Mouse (Mus musculus): ENCODE measurements at regions not wholly inside any gene's neighbourhood (a gene's known extent, or its start where the extent isn't known, plus 50 kb on each side); places are given as distances from the start of the nearest gene placed in this dataset.

- Histone ChIP-seq H3K4me1 (replicated peaks; ENCODE audit: low read depth, low read length) (no peaks in the 10 kb centered on the region), H3K36me3 (ENCODE audit: insufficient read depth, low read length) (no peaks in the 10 kb centered on the region), H3K9me3 (ENCODE audit: low read length) (no peaks in the 10 kb centered on the region), H3K27me3 (ENCODE audit: insufficient read depth, low read length) (no peaks in the 10 kb centered on the region), H3K4me3 (replicated peaks; ENCODE audit: low read length) (no peak overlapping the region)
- no peak for TF ChIP-seq POU5F1 (IDR thresholded peaks at IDR 0.05; ENCODE audit: borderline replicate concordance, low read length)
- no peak for TF ChIP-seq CTCF (conservative IDR thresholded peaks at IDR 0.05; ENCODE audit: low read length)
Observed at GRCm38 (mm10) chr11:27025500-27025899, 431.7 kb upstream of the Vrk2 start.

GRCm38 (mm10) chr11:26996292-26997099 is 402.7 kb upstream of the Vrk2 start:
- TF ChIP-seq NANOG (IDR thresholded peaks at IDR 0.05; ENCODE audit: borderline replicate concordance, low read length) (no peak), CTCF (conservative IDR thresholded peaks at IDR 0.05; ENCODE audit: low read length) (peak; percentile 57), POU5F1 (IDR thresholded peaks at IDR 0.05; ENCODE audit: borderline replicate concordance, low read length) (no peak)
- H3K4me1 ChIP-seq (replicated peaks; ENCODE audit: low read depth, low read length), result no peaks in the 10 kb centered on the region
- H3K9me3 ChIP-seq (ENCODE audit: low read length), result no peaks in the 10 kb centered on the region
- H3K27me3 ChIP-seq (ENCODE audit: insufficient read depth, low read length), result no peaks in the 10 kb centered on the region
- H3K36me3 ChIP-seq (ENCODE audit: insufficient read depth, low read length), result no peaks in the 10 kb centered on the region
- H3K4me3 ChIP-seq (replicated peaks; ENCODE audit: low read length), result no peak overlapping the region

- no peak for TF ChIP-seq NANOG (IDR thresholded peaks at IDR 0.05; ENCODE audit: borderline replicate concordance, low read length)
- TF ChIP-seq CTCF (conservative IDR thresholded peaks at IDR 0.05; ENCODE audit: low read length), result no peak
- no peak for TF ChIP-seq POU5F1 (IDR thresholded peaks at IDR 0.05; ENCODE audit: borderline replicate concordance, low read length)
- Histone ChIP-seq H3K4me3 (replicated peaks; ENCODE audit: low read length) (no peak overlapping the region), H3K9me3 (ENCODE audit: low read length) (no peaks in the 10 kb centered on the region), H3K27me3 (ENCODE audit: insufficient read depth, low read length) (no peaks in the 10 kb centered on the region), H3K4me1 (replicated peaks; ENCODE audit: low read depth, low read length) (no peaks in the 10 kb centered on the region), H3K36me3 (ENCODE audit: insufficient read depth, low read length) (no peaks in the 10 kb centered on the region)
Observed at GRCm38 (mm10) chr11:26981216-26981615, 387.4 kb upstream of the Vrk2 start.

GRCm38 (mm10) chr11:26972533-26973081 is 378.8 kb upstream of the Vrk2 start:
- TF ChIP-seq CTCF (conservative IDR thresholded peaks at IDR 0.05; ENCODE audit: low read length) (no peak), NANOG (IDR thresholded peaks at IDR 0.05; ENCODE audit: borderline replicate concordance, low read length) (no peak), POU5F1 (IDR thresholded peaks at IDR 0.05; ENCODE audit: borderline replicate concordance, low read length) (no peak)
- H3K9me3 ChIP-seq (ENCODE audit: low read length), result no peaks in the 10 kb centered on the region
- H3K4me1 ChIP-seq (replicated peaks; ENCODE audit: low read depth, low read length), result no peaks in the 10 kb centered on the region
- H3K27me3 ChIP-seq (ENCODE audit: insufficient read depth, low read length), result no peaks in the 10 kb centered on the region
- no peak overlapping the region for H3K4me3 ChIP-seq (replicated peaks; ENCODE audit: low read length)
- H3K36me3 ChIP-seq (ENCODE audit: insufficient read depth, low read length), result no peaks in the 10 kb centered on the region

GRCm38 (mm10) chr11:26971161-26971560 is 377.4 kb upstream of the Vrk2 start:
- no peaks in the 10 kb centered on the region for H3K4me1 ChIP-seq (replicated peaks; ENCODE audit: low read depth, low read length)
- H3K27me3 ChIP-seq (ENCODE audit: insufficient read depth, low read length), result no peaks in the 10 kb centered on the region
- TF ChIP-seq NANOG (IDR thresholded peaks at IDR 0.05; ENCODE audit: borderline replicate concordance, low read length) (no peak), POU5F1 (IDR thresholded peaks at IDR 0.05; ENCODE audit: borderline replicate concordance, low read length) (no peak), CTCF (conservative IDR thresholded peaks at IDR 0.05; ENCODE audit: low read length) (no peak)
- H3K36me3 ChIP-seq (ENCODE audit: insufficient read depth, low read length), result no peaks in the 10 kb centered on the region
- H3K9me3 ChIP-seq (ENCODE audit: low read length), result no peaks in the 10 kb centered on the region
- no peak overlapping the region for H3K4me3 ChIP-seq (replicated peaks; ENCODE audit: low read length)

GRCm38 (mm10) chr11:26967427-26967826 is 373.6 kb upstream of the Vrk2 start:
- Histone ChIP-seq H3K27me3 (ENCODE audit: insufficient read depth, low read length) (no peaks in the 10 kb centered on the region), H3K4me1 (replicated peaks; ENCODE audit: low read depth, low read length) (peaks cover 8% of the 10 kb centered on the region), H3K9me3 (ENCODE audit: low read length) (no peaks in the 10 kb centered on the region), H3K4me3 (replicated peaks; ENCODE audit: low read length) (no peak overlapping the region), H3K36me3 (ENCODE audit: insufficient read depth, low read length) (no peaks in the 10 kb centered on the region)
- TF ChIP-seq POU5F1 (IDR thresholded peaks at IDR 0.05; ENCODE audit: borderline replicate concordance, low read length) (no peak), CTCF (conservative IDR thresholded peaks at IDR 0.05; ENCODE audit: low read length) (no peak), NANOG (IDR thresholded peaks at IDR 0.05; ENCODE audit: borderline replicate concordance, low read length) (no peak)

- no peak for TF ChIP-seq NANOG (IDR thresholded peaks at IDR 0.05; ENCODE audit: borderline replicate concordance, low read length)
- TF ChIP-seq POU5F1 (IDR thresholded peaks at IDR 0.05; ENCODE audit: borderline replicate concordance, low read length), result no peak
- TF ChIP-seq CTCF (conservative IDR thresholded peaks at IDR 0.05; ENCODE audit: low read length), result no peak
- no peaks in the 10 kb centered on the region for H3K27me3 ChIP-seq (ENCODE audit: insufficient read depth, low read length)
- H3K9me3 ChIP-seq (ENCODE audit: low read length), result no peaks in the 10 kb centered on the region
- peaks cover 14% of the 10 kb centered on the region for H3K4me1 ChIP-seq (replicated peaks; ENCODE audit: low read depth, low read length)
- no peak overlapping the region for H3K4me3 ChIP-seq (replicated peaks; ENCODE audit: low read length)
- no peaks in the 10 kb centered on the region for H3K36me3 ChIP-seq (ENCODE audit: insufficient read depth, low read length)
Observed at GRCm38 (mm10) chr11:26962928-26963667, 369.3 kb upstream of the Vrk2 start.

Measured in E14TG2a.4 (cell line).